Mouse (Mus musculus) liver, adult 2 months (tissue): Measurements from ENCODE around the gene Pik3c2g. TPM values are rescaled to one million over a fixed set of nuclear protein-coding genes. Genes with fewer than 3 reads are reported as not detected.

ENCODE experiments used
- DNase-seq: peaks from one replicate; pipeline ENCODE4 v3.0.0-alpha.2; 2011; ENCODE audit warnings: low read depth, low spot score; ENCODE audit errors: extremely low read depth
- H3K27ac ChIP-seq: fragments of 200-500 bp; replicated peaks from 2 replicates; pipeline ENCODE4 v1.5.1; 2012; ENCODE audit warnings: low read depth, mild to moderate bottlenecking, control low read depth, inconsistent platforms, low read length; ENCODE audit not compliant: insufficient read depth
- H3K27me3 ChIP-seq: fragments of 200-500 bp; 2 replicates; pipeline ENCODE4 v1.6.1; 2012; ENCODE audit warnings: mild to moderate bottlenecking, moderate library complexity, low read length, inconsistent platforms; ENCODE audit not compliant: control insufficient read depth, insufficient read depth
- H3K36me3 ChIP-seq: fragments of 200-500 bp; 2 replicates; pipeline ENCODE4 v1.6.1; 2012; ENCODE audit warnings: low read length, inconsistent platforms; ENCODE audit not compliant: control insufficient read depth, insufficient read depth
- H3K4me1 ChIP-seq: fragments of 200-500 bp; 2 replicates; pipeline ENCODE4 v1.6.1; 2011; ENCODE audit warnings: low read length; ENCODE audit not compliant: control insufficient read depth, insufficient read depth
- H3K4me3 ChIP-seq: fragments of 200-500 bp; 2 replicates; pipeline ENCODE4 v1.5.1; 2011; ENCODE audit warnings: low read depth, mild to moderate bottlenecking, control low read depth, low read length, moderate library complexity; ENCODE audit not compliant: insufficient read depth
- H3K79me2 ChIP-seq: fragments of 200-500 bp; 2 replicates; pipeline ENCODE4 v1.6.1; 2012; ENCODE audit warnings: inconsistent platforms, mild to moderate bottlenecking, low read length, moderate library complexity; ENCODE audit not compliant: control insufficient read depth, insufficient read depth
- H3K9ac ChIP-seq: fragments of 200-500 bp; 2 replicates; pipeline ENCODE4 v1.6.1; 2012; ENCODE audit warnings: low read depth, mild to moderate bottlenecking, control low read depth, inconsistent platforms, low read length
- CTCF ChIP-seq: fragments of 200-500 bp; IDR thresholded peaks from 2 replicates; pipeline ENCODE4 v1.5.1; 2011; ENCODE audit warnings: low read depth, low read length, control low read depth
- POLR2A ChIP-seq: fragments of 200-500 bp; IDR thresholded peaks from 2 replicates; pipeline ENCODE4 v1.6.1; 2011; ENCODE audit warnings: low read length, control low read depth; ENCODE audit not compliant: insufficient read depth; ENCODE audit errors: extremely low read depth
- WGBS: fragments of 180-500 bp; shearing (Covaris S2); methylation state at CpG from one replicate; pipeline ENCODE4 v1.1.7; 2018; 5-methylcytosine and 5-hydroxymethylcytosine counted together
- polyA plus RNA-seq: library from polyadenylated mRNA; depleted of rRNA; stranded (reverse); fragments of >200 nt; gene quantifications from 2 replicates; pipeline ENCODE4 v1.2.3, GENCODE M21; 2012
- total RNA-seq: library from RNA; depleted of rRNA; stranded (reverse); fragments of >200 nt; gene quantifications from 2 replicates; pipeline ENCODE4 v1.2.3, GENCODE M21; 2014

The Pik3c2g gene
- total and polyA plus RNA-seq, 2 experiments: 6.4 to 26.6 TPM

DNA sequence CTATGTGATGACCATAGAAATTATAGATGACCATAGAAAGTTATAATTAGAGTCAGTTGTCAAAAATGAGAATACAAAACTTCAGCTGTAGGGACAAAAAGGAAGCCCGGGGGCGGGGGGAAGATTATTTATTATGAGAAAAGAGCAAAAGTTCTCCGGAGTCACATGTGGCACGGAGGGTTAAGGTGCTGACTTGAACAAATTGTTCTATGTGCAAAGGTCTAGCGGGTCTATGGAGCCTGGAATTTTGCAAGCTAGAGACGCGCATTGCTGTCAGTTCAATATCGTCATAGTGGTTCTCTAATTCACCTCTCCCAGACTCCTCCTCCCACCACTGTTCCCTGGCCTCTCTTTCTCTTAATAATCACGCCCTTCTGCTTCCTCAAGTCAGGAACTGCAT, 2.8 kb downstream of the Pik3c2g start:
- 20% methylated on average over 9 of the region's 9 CpGs for WGBS
- Histone ChIP-seq H3K4me1 (peaks cover 18% of the 10 kb centered on the region), H3K9ac (no peak overlapping the region), H3K27ac (no peak overlapping the region), H3K79me2 (peaks cover 3% of the 10 kb centered on the region; the same call in 1 of the 2 replicates), H3K36me3 (no peaks in the 10 kb centered on the region), H3K27me3 (no peaks in the 10 kb centered on the region), H3K4me3 (no peak overlapping the region)
- peak; percentile 69 for DNase-seq
- TF ChIP-seq CTCF (no peak), POLR2A (no peak)

DNA sequence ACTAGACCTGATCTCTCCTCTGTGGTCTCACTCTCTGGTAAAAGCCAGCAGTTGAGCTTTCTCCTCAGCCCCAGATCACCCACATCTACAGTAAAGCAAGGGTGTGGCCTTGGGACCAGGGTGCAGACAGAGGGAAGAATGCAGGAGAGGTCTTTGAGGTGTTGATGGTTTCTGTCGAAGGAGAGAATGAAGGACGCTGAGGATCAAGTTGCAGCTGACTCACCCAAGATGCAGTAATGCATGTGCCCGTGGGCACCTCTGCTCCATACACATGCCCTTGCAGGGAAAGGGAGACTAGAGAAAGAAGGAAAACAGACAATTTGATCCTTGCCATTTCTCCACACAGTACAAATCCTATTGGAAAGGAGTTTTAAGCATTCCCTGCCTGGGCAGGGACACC, 5.1 kb downstream of the Pik3c2g start:
- Histone ChIP-seq H3K27me3 (no peaks in the 10 kb centered on the region), H3K4me1 (peaks cover 20% of the 10 kb centered on the region; the same call in 1 of the 2 replicates), H3K36me3 (no peaks in the 10 kb centered on the region), H3K27ac (no peak overlapping the region), H3K9ac (no peak overlapping the region), H3K4me3 (no peak overlapping the region), H3K79me2 (peaks cover 3% of the 10 kb centered on the region; the same call in 1 of the 2 replicates)
- no peak for DNase-seq
- WGBS: 78% methylated on average over 3 of the region's 3 CpGs
- TF ChIP-seq CTCF (no peak), POLR2A (no peak)

DNA sequence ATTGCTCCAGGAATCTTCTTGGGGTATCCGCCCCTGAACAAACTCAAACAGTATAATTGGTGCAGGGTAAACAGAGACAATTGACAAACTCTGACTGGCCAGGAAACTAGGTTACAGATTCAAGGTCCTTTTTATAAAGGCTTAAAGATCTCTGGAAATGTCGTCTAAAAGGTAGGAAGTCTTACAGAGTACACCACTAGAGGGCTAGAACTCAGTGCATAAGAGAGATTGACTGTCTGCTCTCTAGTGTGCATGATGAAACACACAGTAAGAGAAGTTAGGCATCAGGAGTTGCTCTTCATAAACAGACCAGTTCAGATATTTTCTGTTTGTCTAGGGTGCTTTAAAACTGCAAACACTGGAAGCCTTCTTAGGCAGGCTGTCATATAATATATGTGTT, 9.4 kb downstream of the Pik3c2g start:
- 7% methylated on average over 2 of the region's 2 CpGs for WGBS
- Histone ChIP-seq H3K27me3 (no peaks in the 10 kb centered on the region), H3K79me2 (no peaks in the 10 kb centered on the region; the same call in 1 of the 2 replicates), H3K4me1 (peaks cover 24% of the 10 kb centered on the region; the same call in 1 of the 2 replicates), H3K36me3 (no peaks in the 10 kb centered on the region), H3K4me3 (no peak overlapping the region), H3K27ac (no peak overlapping the region), H3K9ac (no peak overlapping the region)
- peak; percentile 71 for DNase-seq
- no peak for TF ChIP-seq POLR2A
- 0 out of 2 replicates have a peak, but pooled peaks have one; percentile 6 for TF ChIP-seq CTCF

DNA sequence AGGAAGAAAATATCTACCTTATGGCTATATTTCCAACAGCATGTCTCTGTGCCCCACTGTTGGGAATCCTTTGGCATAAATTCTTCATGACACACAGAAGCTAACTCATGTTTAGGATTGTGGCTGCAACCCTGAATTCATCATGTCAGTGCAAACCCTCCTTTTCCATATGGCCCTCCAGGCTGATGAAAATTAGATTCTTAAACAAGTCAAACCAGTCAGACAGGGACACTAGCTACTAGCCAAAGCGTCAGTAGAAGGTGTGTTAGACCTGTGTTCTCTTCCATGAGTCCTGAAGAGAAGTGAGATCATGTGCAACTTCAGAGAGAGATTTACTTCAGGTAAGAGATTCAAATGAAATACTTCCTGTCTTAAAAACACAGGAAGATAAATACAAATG, 12.2 kb downstream of the Pik3c2g start:
- Histone ChIP-seq H3K79me2 (no peaks in the 10 kb centered on the region; the same call in 1 of the 2 replicates), H3K27me3 (no peaks in the 10 kb centered on the region), H3K9ac (no peak overlapping the region), H3K4me3 (no peak overlapping the region), H3K27ac (peak overlapping the region; percentile 58; the same call in 1 of the 2 replicates), H3K36me3 (no peaks in the 10 kb centered on the region), H3K4me1 (peaks cover 15% of the 10 kb centered on the region; the same call in 1 of the 2 replicates)
- no peak for DNase-seq
- 68% methylated on average over 1 of the region's 1 CpGs for WGBS
- TF ChIP-seq POLR2A (no peak), CTCF (no peak)

DNA sequence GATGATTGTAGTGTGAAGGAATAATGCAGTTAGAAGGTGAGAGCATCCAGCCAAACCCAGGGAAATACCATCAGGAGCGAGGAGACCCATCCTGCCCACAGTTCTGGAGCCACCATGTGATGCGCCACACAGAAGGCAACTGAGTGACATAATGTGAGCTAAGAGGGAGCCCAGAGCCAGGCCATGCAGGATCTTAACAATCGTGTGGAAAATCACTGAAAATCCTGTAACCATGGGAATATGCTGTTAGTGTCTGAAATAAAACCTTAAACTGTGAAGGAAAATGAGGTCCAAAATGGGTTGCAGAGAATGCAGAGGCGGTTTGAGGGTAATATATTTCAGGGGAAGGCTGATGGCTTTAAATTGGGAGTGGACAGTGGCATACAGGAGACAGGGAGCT, 31.8 kb downstream of the Pik3c2g start:
- Histone ChIP-seq H3K4me3 (no peak overlapping the region), H3K4me1 (peaks cover 2% of the 10 kb centered on the region; the same call in 1 of the 2 replicates), H3K9ac (no peak overlapping the region), H3K36me3 (peaks cover 6% of the 10 kb centered on the region), H3K79me2 (peaks cover 2% of the 10 kb centered on the region; the same call in 1 of the 2 replicates), H3K27ac (no peak overlapping the region), H3K27me3 (no peaks in the 10 kb centered on the region)
- TF ChIP-seq CTCF (no peak), POLR2A (no peak)
- 92% methylated on average over 4 of the region's 4 CpGs for WGBS
- no peak for DNase-seq

DNA sequence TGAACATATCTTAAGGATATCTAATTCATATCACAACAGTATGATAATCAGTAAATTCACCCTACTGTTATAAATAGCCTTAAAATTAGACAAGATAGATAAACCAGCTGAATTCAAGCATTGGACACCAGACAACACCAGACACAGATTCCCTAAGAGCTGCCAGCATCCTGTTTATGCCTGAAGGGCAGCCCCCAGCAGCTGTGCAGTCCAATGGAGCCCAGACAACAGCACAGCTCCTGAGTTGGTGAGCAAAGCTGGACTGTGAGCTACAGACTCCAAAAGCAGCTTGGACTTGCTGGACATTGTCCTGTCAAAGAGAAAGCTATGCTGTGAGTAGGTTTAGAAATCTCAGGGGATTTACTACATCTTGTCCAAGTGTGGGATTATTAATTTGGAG, 37.7 kb downstream of the Pik3c2g start:
- no peak overlapping the region for H3K4me3 ChIP-seq
- H3K27me3 ChIP-seq: no peaks in the 10 kb centered on the region
- no peak overlapping the region for H3K9ac ChIP-seq
- TF ChIP-seq CTCF (no peak), POLR2A (no peak)
- no peaks in the 10 kb centered on the region for H3K4me1 ChIP-seq
- DNase-seq: peak; percentile 28
- H3K27ac ChIP-seq: no peak overlapping the region
- H3K79me2 ChIP-seq: no peaks in the 10 kb centered on the region
- H3K36me3 ChIP-seq: peaks cover 9% of the 10 kb centered on the region
